Mouse (Mus musculus): Measurements from ENCODE around the gene Armc2.

GRCm38 (mm10) chr10:41901456-41901855 is 116.8 kb downstream of the Armc2 start:
- TF ChIP-seq ZNF384 (IDR thresholded peaks at IDR 0.05; ENCODE audit: low read depth, low read length) (no peak), CHD2 (IDR thresholded peaks at IDR 0.05; ENCODE audit: low read depth, low read length) (no peak), HCFC1 (IDR thresholded peaks at IDR 0.05; ENCODE audit: borderline replicate concordance, insufficient read depth, low read length) (no peak), MAFK (IDR thresholded peaks at IDR 0.05; ENCODE audit: insufficient read depth, low read depth, low read length) (no peak)
